Mouse (Mus musculus) heart, adult 18-20 months (tissue): ENCODE data around the gene Cwc27. TPM values are rescaled to one million over a fixed set of nuclear protein-coding genes. Genes with fewer than 3 reads are reported as not detected.
A peak's percentile ranks its signal among the peaks of the same experiment; 100 is the strongest.

Experiments
- DNase-seq, 2 experiments: peaks; one replicate each; pipeline ENCODE4 v3.0.0; 2021 to 2022; ENCODE audit warnings: mixed read lengths in 1 of 2
- total RNA-seq, 2 experiments: library from RNA; stranded (reverse); gene quantifications; 2 replicates each; pipeline ENCODE4 v1.2.3; 2021

The Cwc27 gene
- total RNA-seq, 2 experiments from 2014 or later = 12.9 to 17.3 TPM

GRCm38 (mm10) chr13:104779104-104779670, 37.8 kb downstream of the Cwc27 start:
- peak in 1 of 2 experiments; percentile 9 for DNase-seq

- no peak for DNase-seq
Observed at GRCm38 (mm10) chr13:104763193-104763592, 53.7 kb downstream of the Cwc27 start.

- no peak for DNase-seq
Observed at GRCm38 (mm10) chr13:104762401-104762800, 54.5 kb downstream of the Cwc27 start.

- no peak for DNase-seq
Observed at GRCm38 (mm10) chr13:104759381-104759780, 57.6 kb downstream of the Cwc27 start.

GRCm38 (mm10) chr13:104747032-104747431, 69.9 kb downstream of the Cwc27 start:
- no peak for DNase-seq

GRCm38 (mm10) chr13:104742866-104743265, 74.1 kb downstream of the Cwc27 start:
- no peak for DNase-seq

- DNase-seq = no peak
Observed at GRCm38 (mm10) chr13:104729261-104730046, 87.5 kb downstream of the Cwc27 start.

GRCm38 (mm10) chr13:104727681-104728080, 89.3 kb downstream of the Cwc27 start:
- DNase-seq = no peak

GRCm38 (mm10) chr13:104720133-104720532, 96.8 kb downstream of the Cwc27 start:
- no peak for DNase-seq

- DNase-seq = peak; percentile 56 to 66
Observed at GRCm38 (mm10) chr13:104694612-104695355, 122.2 kb downstream of the Cwc27 start.

GRCm38 (mm10) chr13:104692710-104693109, 124.2 kb downstream of the Cwc27 start:
- DNase-seq = peak; percentile 37 to 58

GRCm38 (mm10) chr13:104685537-104685936, 131.4 kb downstream of the Cwc27 start:
- DNase-seq = no peak

- DNase-seq = no peak
Observed at GRCm38 (mm10) chr13:104684361-104685011, 132.5 kb downstream of the Cwc27 start.

GRCm38 (mm10) chr13:104681212-104681611, 135.7 kb downstream of the Cwc27 start:
- peak; percentile 17 to 56 for DNase-seq

GRCm38 (mm10) chr13:104661188-104661587, 155.8 kb downstream of the Cwc27 start:
- DNase-seq = no peak

GRCm38 (mm10) chr13:104660042-104660680, 156.8 kb downstream of the Cwc27 start:
- DNase-seq = no peak

- no peak for DNase-seq
Observed at GRCm38 (mm10) chr13:104656666-104657272, 160.2 kb downstream of the Cwc27 start.

GRCm38 (mm10) chr13:104655137-104655536, 161.8 kb downstream of the Cwc27 start:
- no peak for DNase-seq

GRCm38 (mm10) chr13:104651763-104652162, 165.2 kb downstream of the Cwc27 start:
- DNase-seq = peak in 1 of 2 experiments; percentile 52

- no peak for DNase-seq
Observed at GRCm38 (mm10) chr13:104650654-104651053, 166.3 kb downstream of the Cwc27 start.

GRCm38 (mm10) chr13:104650145-104650544, 166.8 kb downstream of the Cwc27 start:
- no peak for DNase-seq
